Mouse (Mus musculus): ENCODE results near the gene D8Ertd738e.

GRCm38 (mm10) chr8:84200126-84200555 is 49.4 kb downstream of the D8Ertd738e start:
- TF ChIP-seq CTCF (conservative IDR thresholded peaks at IDR 0.05; ENCODE audit: low read length): no peak
- no peak for TF ChIP-seq NANOG (IDR thresholded peaks at IDR 0.05; ENCODE audit: borderline replicate concordance, low read length)
- no peak for TF ChIP-seq POU5F1 (IDR thresholded peaks at IDR 0.05; ENCODE audit: borderline replicate concordance, low read length)
